Mouse (Mus musculus) T-helper 17 cell (primary cell): Measurements from ENCODE around the gene Ist1.

ENCODE experiments used
- in situ Hi-C, 2 experiments: fragments of 300-600 bp; cut with MboI, MseI; formaldehyde crosslinking; loops; 1 replicate in 1 of 2; 2 replicates in 1 of 2; pipeline ENCODE4 v1.15.1; 2025; ENCODE audit warnings: high pct_unique_total_duplicates in 2 of 2

The Ist1 gene

GRCm38 (mm10) chr8:109693146-109693900, at the start of gene Ist1:
Ist1 (minus strand) TSS chr8:109693260.
- in situ Hi-C loops: loop anchor here (5.0 kb wide), 1 partner anchor 84 kb away; the partner anchor contains the start of gene Ap1g1 (in 2 of the 2)

- in situ Hi-C loops: loop anchor here in 1 of 2 experiments (5.0 to 25.0 kb wide), 2 partner anchors 39 to 474 kb away; partner anchors contain the start of genes Ap1g1 and Cmtr2
Measured at GRCm38 (mm10) chr8:109738049-109738380, 45.0 kb upstream of the Ist1 start.

- in situ Hi-C loops: loop anchor here in 1 of 2 experiments (5.0 to 25.0 kb wide), 2 partner anchors 40 to 475 kb away; partner anchors contain the start of genes Ap1g1 and Cmtr2
Measured at GRCm38 (mm10) chr8:109737237-109738048, 44.4 kb upstream of the Ist1 start, which contains the start of gene Atxn1l. Atxn1l (minus strand) TSS chr8:109737739.

DNA sequence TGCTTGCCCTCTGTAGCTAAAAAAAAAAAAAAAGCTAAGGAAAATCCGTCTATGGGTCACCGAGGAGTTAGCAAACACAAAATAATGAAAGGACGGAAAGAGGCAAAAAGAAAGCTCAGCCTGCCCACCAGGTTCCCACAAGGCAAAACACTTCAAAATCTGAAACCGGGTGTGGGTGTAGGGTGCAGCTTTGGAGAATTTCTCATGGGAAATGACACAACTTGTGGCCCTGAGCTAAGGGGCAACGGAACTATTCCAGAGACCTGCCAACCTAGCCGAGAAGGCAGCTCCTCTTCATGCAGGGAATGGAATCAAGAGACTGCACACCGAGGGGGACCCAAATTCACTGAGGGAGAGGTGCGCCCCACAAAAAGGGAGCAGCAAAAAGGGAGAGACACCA, 43.8 kb upstream of the Ist1 start:
- in situ Hi-C loops: loop anchor here in 1 of 2 experiments (5.0 to 25.0 kb wide), 2 partner anchors 40 to 475 kb away; partner anchors contain the start of genes Ap1g1 and Cmtr2

- in situ Hi-C loops: loop anchor here in 1 of 2 experiments (25.0 kb wide), 1 partner anchor 478 kb away; the partner anchor contains the start of gene Cmtr2
Measured at GRCm38 (mm10) chr8:109734018-109734417, 41.0 kb upstream of the Ist1 start.

DNA sequence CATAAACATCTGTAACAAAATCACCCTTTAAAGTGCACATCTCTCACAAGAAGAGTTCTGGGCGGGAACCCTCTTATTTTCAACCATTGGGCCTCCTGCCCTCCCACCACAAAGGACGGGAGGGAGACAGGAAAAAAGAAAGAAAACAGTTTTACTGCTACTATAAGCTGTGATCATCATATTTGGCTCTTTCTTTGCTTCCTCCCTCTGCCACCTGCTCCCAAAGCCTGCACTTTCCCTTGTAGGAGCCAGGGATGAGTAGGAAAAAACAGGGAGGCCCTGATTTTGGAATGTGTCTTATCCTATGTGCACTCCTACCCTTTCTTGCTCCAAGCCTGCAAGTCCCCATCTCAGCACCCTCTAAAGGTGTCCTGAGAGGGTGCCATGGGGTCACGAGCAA, 38.0 kb upstream of the Ist1 start:
- in situ Hi-C loops: loop anchor here in 1 of 2 experiments (25.0 kb wide), 1 partner anchor 481 kb away; the partner anchor contains the start of gene Cmtr2

- in situ Hi-C loops: loop anchor here in 1 of 2 experiments (25.0 kb wide), 1 partner anchor 487 kb away; the partner anchor contains the start of gene Cmtr2
Measured at GRCm38 (mm10) chr8:109725106-109725505, 32.0 kb upstream of the Ist1 start.

GRCm38 (mm10) chr8:109714961-109715360, 21.9 kb upstream of the Ist1 start:
- in situ Hi-C loops: no loop called here

GRCm38 (mm10) chr8:109712521-109712920, 19.5 kb upstream of the Ist1 start:
- in situ Hi-C loops: no loop called here

- in situ Hi-C loops: no loop called here
Measured at GRCm38 (mm10) chr8:109707921-109708320, 14.9 kb upstream of the Ist1 start.

GRCm38 (mm10) chr8:109706874-109707237, 13.8 kb upstream of the Ist1 start:
- in situ Hi-C loops: no loop called here

DNA sequence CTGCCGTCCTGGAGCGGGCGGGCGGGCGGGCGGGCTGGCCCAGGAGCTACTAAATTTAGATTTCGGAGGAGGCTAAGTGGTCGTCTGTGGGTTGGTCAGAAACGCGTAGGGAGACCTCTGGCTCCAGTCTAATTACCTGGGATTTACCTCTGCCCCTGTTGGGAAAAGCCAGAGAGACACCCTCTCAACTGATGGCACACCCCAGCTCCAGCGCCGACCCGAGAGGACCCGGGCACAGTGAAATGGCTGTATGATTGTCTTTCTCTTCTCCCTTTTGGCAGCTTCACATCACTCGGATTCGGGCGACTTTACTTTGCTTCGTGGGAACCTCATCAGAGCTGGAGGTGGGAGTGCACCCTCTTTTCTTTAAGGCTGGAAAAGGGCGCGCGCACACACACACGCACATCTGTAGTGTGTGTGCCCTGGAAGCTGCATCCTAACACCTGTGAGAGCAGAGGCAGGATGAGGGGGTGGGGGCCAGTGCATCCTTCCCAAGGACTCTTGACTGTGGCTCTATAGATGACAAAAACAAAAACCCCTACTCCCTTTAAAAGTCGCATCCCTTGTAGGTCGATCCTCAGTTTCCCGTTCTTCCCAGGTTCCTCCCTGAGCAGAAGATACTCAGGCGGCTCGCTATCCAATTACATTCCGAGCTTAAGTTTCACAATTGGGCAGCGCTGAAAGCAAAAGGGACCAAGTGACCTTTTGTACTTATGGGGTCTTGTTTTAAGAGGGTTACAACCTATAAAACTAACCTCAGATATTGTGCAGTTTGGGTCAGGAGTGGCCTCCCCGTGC, 13.2 kb upstream of the Ist1 start:
- in situ Hi-C loops: no loop called here

GRCm38 (mm10) chr8:109705320-109706075, 12.4 kb upstream of the Ist1 start, which contains the start of gene Zfp821:
Zfp821 (plus strand) TSS chr8:109705546.
- in situ Hi-C loops: no loop called here

DNA sequence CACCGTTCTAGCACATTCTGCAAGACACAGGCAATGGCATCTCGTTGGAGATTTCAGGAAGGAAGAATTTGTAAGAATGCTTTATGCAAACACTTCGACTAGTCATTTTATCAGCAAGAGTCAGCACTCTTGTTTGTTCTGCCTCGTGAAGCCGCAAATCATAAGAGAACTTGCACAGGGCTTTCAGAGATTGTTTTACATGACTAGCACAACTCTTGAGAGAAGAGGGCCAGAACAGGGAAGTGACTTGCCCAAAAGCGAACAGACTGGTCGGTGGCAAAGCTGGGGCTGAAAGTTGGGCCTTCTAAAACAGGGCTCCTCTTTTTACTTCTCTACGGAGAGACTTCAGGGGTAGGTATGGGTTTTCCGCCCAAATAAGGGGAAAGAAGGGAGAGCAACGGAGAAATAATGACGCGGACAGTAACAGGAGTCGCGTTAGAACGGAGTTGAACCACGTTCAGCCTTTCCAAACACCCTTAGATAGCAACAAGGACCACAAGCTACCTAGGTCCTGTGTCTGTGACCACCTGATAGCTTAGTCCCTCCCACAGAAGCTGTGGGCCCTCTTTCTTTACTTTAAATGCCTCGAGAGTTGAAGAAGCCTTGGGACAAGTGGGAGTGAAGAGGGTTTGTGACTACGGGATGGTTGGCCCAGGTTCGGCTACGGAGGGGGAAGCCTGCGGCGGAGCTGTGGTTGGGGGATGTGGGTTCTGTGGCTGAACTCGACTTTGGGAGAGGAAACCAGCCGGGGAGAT, 11.7 kb upstream of the Ist1 start:
- in situ Hi-C loops: no loop called here

DNA sequence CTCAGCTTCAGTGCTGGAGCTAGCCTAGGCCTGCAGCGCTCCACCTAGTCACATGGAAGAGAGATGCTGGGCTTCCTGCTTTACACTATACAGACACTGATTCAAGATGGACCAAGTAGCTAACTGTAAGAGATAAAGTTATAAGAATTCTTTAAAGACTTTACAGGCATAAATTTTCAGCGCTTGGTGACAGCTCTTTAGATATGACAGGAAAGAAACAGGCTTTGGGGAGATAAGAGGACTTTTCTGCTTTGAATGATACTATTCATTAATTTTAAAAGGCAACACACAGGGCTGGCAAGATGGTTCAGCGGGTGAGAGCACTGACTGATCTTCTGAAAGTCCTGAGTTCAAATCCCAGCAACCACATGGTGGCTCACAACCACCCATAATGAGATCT, 5.4 kb upstream of the Ist1 start:
- in situ Hi-C loops: no loop called here

DNA sequence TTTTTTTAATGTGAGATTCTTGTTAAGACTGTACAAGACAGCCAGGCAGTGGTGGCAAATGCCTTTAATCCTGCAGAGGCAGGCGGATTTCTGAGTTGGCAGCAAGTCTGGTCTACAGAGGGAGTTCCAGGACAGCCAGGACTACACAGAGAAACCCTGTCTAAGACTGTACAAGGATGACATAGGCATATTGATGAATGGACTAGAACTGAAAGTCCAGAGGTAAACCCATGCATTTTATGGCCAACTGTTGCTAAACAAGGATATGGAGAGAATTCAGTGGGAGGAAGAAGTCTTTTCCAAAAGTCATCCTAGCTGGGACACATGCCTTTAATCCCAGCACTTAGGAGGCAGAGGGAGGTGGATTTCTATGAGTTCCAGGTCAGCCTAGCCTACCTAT, 4.7 kb upstream of the Ist1 start:
- in situ Hi-C loops: no loop called here

GRCm38 (mm10) chr8:109694154-109694553, 1.1 kb upstream of the Ist1 start:
- in situ Hi-C loops: loop anchor here (5.0 kb wide), 1 partner anchor 83 kb away; the partner anchor contains the start of gene Ap1g1 (in 2 of the 2)

GRCm38 (mm10) chr8:109692443-109693145, 466 bp downstream of the Ist1 start:
- in situ Hi-C loops: loop anchor here (5.0 kb wide), 1 partner anchor 85 kb away; the partner anchor contains the start of gene Ap1g1 (in 2 of the 2)

DNA sequence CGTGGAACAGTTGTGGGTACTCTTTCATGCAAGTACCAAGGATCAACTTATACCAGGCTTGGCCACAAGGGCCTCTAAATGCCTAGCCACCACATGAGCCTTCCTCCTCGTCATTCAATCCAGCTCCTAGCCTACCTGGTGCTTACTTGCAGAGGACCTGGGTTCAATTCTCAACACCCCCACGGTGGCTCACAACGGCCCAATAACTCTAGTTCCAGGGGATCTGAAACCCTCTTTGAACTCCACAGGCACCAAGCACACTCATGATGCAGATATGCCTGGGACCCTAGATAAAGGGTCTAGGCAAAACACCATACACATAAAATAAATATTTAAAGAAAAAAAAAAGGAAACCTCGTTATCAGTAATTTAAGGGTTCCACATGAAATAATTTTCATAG, 1.3 kb downstream of the Ist1 start:
- in situ Hi-C loops: loop anchor here (5.0 kb wide), 1 partner anchor 86 kb away; the partner anchor contains the start of gene Ap1g1 (in 2 of the 2)
